Mouse (Mus musculus) bone marrow, adult 2 months (tissue): ENCODE measurements around the gene Vegfa.

Source experiments
- CTCF ChIP-seq: fragments of 200-500 bp; IDR thresholded peaks from 2 replicates; pipeline ENCODE4 v1.5.1; 2011; ENCODE audit warnings: low read length, control low read depth; ENCODE audit not compliant: control insufficient read depth, insufficient read depth
- POLR2A ChIP-seq: fragments of 200-500 bp; IDR thresholded peaks from 2 replicates; pipeline ENCODE4 v1.6.1; 2011; ENCODE audit warnings: low read depth, mild to moderate bottlenecking, control low read depth, low read length, borderline replicate concordance; ENCODE audit not compliant: control insufficient read depth

DNA sequence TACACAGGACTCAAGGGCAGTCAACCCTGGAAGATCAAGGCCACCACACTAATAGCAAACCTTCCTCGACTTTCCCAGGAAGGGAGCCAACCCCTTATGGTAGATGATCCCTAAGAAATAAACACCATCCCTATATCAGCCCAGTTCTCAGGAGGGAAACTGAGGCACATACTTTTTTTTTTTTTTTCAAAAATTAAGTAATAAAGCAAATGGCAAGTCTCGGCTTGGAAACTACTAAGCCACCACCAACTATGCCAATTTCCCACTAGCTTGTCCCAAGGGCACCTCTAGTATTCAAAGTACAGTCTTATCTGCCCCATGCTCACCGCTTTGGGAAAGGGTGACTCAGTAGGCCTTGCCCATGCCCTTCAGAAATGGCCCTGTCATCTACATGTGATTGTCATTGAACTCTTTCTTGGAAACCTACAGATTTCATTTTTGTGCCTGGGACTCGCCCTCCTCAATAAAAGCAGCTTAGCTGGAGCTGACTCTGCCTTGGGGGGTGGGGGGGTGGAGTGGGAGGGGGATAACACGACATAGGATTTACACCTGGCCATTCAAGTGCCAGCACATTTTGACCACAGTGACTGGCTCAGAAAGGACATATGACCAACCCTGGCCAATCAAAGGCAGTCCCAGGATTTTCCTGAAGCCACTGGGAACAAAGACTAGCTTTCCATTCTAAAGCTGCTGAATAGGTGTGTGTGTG lies 43.5 kb upstream of the Vegfa start:
- TF ChIP-seq CTCF = no peak
- no peak for TF ChIP-seq POLR2A
